Mouse (Mus musculus) fat pad, adult 2 months (tissue): ENCODE data around the gene Nr1d1.

Experiments
- DNase-seq: peaks from one replicate; pipeline ENCODE4 v3.0.0-alpha.2; 2011; ENCODE audit warnings: low read depth, low spot score; ENCODE audit errors: extremely low read depth

Nr1d1 gene

GRCm38 (mm10) chr11:98788550-98789218, 13.6 kb upstream of the Nr1d1 start:
- peak; percentile 88 for DNase-seq

- DNase-seq = no peak
Observed at GRCm38 (mm10) chr11:98788139-98788538, 13.0 kb upstream of the Nr1d1 start.

- DNase-seq = no peak
Observed at GRCm38 (mm10) chr11:98787691-98788090, 12.6 kb upstream of the Nr1d1 start.

- no peak for DNase-seq
Observed at GRCm38 (mm10) chr11:98787229-98787628, 12.1 kb upstream of the Nr1d1 start.

- DNase-seq = no peak
Observed at GRCm38 (mm10) chr11:98786359-98787214, 11.5 kb upstream of the Nr1d1 start.

- no peak for DNase-seq
Observed at GRCm38 (mm10) chr11:98785772-98786281, 10.7 kb upstream of the Nr1d1 start.

GRCm38 (mm10) chr11:98785214-98785613, 10.1 kb upstream of the Nr1d1 start:
- DNase-seq = no peak

GRCm38 (mm10) chr11:98784139-98784538, 9.0 kb upstream of the Nr1d1 start:
- DNase-seq = no peak

GRCm38 (mm10) chr11:98783236-98783696, 8.1 kb upstream of the Nr1d1 start:
- no peak for DNase-seq

- no peak for DNase-seq
Observed at GRCm38 (mm10) chr11:98782651-98783235, 7.6 kb upstream of the Nr1d1 start.

- no peak for DNase-seq
Observed at GRCm38 (mm10) chr11:98781851-98782512, 6.8 kb upstream of the Nr1d1 start.

- DNase-seq = no peak
Observed at GRCm38 (mm10) chr11:98777888-98778287, 2.8 kb upstream of the Nr1d1 start.

GRCm38 (mm10) chr11:98776843-98777590, 1.9 kb upstream of the Nr1d1 start:
- no peak for DNase-seq

- no peak for DNase-seq
Observed at GRCm38 (mm10) chr11:98776052-98776764, 1.1 kb upstream of the Nr1d1 start.

GRCm38 (mm10) chr11:98775348-98776051, 367 bp upstream of the Nr1d1 start:
- peak; percentile 94 for DNase-seq

GRCm38 (mm10) chr11:98773635-98774295, 1.4 kb downstream of the Nr1d1 start:
- peak; percentile 96 for DNase-seq

GRCm38 (mm10) chr11:98772667-98773171, 2.4 kb downstream of the Nr1d1 start:
- no peak for DNase-seq

- no peak for DNase-seq
Observed at GRCm38 (mm10) chr11:98771844-98772525, 3.1 kb downstream of the Nr1d1 start.
